Mouse (Mus musculus): ENCODE measurements around the gene Slc25a47.

Gene Slc25a47

GRCm38 (mm10) chr12:108835840-108836409 is at the start of gene Slc25a47, which contains the start of gene Slc25a29:
Gene Slc25a47, plus strand, starts transcription at chr12:108836046.
Gene Slc25a29, minus strand, starts transcription at chr12:108835883.
- peak; percentile 91 to 97 for DNase-seq (ENCODE audit: low spot score in 2 of 2)

GRCm38 (mm10) chr12:108787329-108787728 is 48.5 kb upstream of the Slc25a47 start:
- DNase-seq (ENCODE audit: low spot score in 2 of 2), result no peak

- peak; percentile 65 to 78 for DNase-seq (ENCODE audit: low spot score in 2 of 2)
Measured at GRCm38 (mm10) chr12:108792152-108792545, 43.7 kb upstream of the Slc25a47 start.

- peak; percentile 97 to 99 for DNase-seq (ENCODE audit: low spot score in 2 of 2)
Measured at GRCm38 (mm10) chr12:108792546-108793452, 43.0 kb upstream of the Slc25a47 start, which contains the start of gene Yy1. Gene Yy1, plus strand, starts transcription at chr12:108792973.

- DNase-seq (ENCODE audit: low spot score in 2 of 2), result peak; percentile 23 to 40
Measured at GRCm38 (mm10) chr12:108793453-108793941, 42.3 kb upstream of the Slc25a47 start.

GRCm38 (mm10) chr12:108794078-108794711 is 41.7 kb upstream of the Slc25a47 start:
- DNase-seq (ENCODE audit: low spot score in 2 of 2), result peak; percentile 45 to 83

- no peak for DNase-seq (ENCODE audit: low spot score in 2 of 2)
Measured at GRCm38 (mm10) chr12:108794979-108795537, 40.8 kb upstream of the Slc25a47 start.

GRCm38 (mm10) chr12:108801613-108802012 is 34.2 kb upstream of the Slc25a47 start:
- no peak for DNase-seq (ENCODE audit: low spot score in 2 of 2)

GRCm38 (mm10) chr12:108804388-108804787 is 31.5 kb upstream of the Slc25a47 start:
- no peak for DNase-seq (ENCODE audit: low spot score in 2 of 2)

- DNase-seq (ENCODE audit: low spot score in 2 of 2), result no peak
Measured at GRCm38 (mm10) chr12:108808465-108808864, 27.4 kb upstream of the Slc25a47 start.

GRCm38 (mm10) chr12:108809771-108810170 is 26.1 kb upstream of the Slc25a47 start:
- DNase-seq (ENCODE audit: low spot score in 2 of 2), result no peak

- DNase-seq (ENCODE audit: low spot score in 2 of 2), result no peak
Measured at GRCm38 (mm10) chr12:108810309-108810708, 25.5 kb upstream of the Slc25a47 start.

- no peak for DNase-seq (ENCODE audit: low spot score in 2 of 2)
Measured at GRCm38 (mm10) chr12:108811133-108811532, 24.7 kb upstream of the Slc25a47 start.

GRCm38 (mm10) chr12:108812463-108812862 is 23.4 kb upstream of the Slc25a47 start:
- DNase-seq (ENCODE audit: low spot score in 2 of 2), result no peak

GRCm38 (mm10) chr12:108814470-108814869 is 21.4 kb upstream of the Slc25a47 start:
- no peak for DNase-seq (ENCODE audit: low spot score in 2 of 2)

- DNase-seq (ENCODE audit: low spot score in 2 of 2), result no peak
Measured at GRCm38 (mm10) chr12:108816569-108816968, 19.3 kb upstream of the Slc25a47 start.

GRCm38 (mm10) chr12:108820461-108820860 is 15.4 kb upstream of the Slc25a47 start:
- DNase-seq (ENCODE audit: low spot score in 2 of 2), result no peak

GRCm38 (mm10) chr12:108823036-108823435 is 12.8 kb upstream of the Slc25a47 start:
- DNase-seq (ENCODE audit: low spot score in 2 of 2), result no peak

- DNase-seq (ENCODE audit: low spot score in 2 of 2), result no peak
Measured at GRCm38 (mm10) chr12:108824225-108824874, 11.5 kb upstream of the Slc25a47 start.

- DNase-seq (ENCODE audit: low spot score in 2 of 2), result no peak
Measured at GRCm38 (mm10) chr12:108825561-108826224, 10.2 kb upstream of the Slc25a47 start.
